Mouse (Mus musculus): Measurements from ENCODE around the gene Tmem236.

Gene Tmem236

GRCm38 (mm10) chr2:14174334-14174733, at the start of gene Tmem236:
Tmem236 (plus strand) TSS chr2:14174523.
- DNase-seq (ENCODE audit: low read depth in 2 of 2, low spot score in 2 of 2): no peak

- no peak for DNase-seq (ENCODE audit: low read depth in 2 of 2, low spot score in 2 of 2)
Measured at GRCm38 (mm10) chr2:14126387-14126786, 47.9 kb upstream of the Tmem236 start.

- no peak for DNase-seq (ENCODE audit: low read depth in 2 of 2, low spot score in 2 of 2)
Measured at GRCm38 (mm10) chr2:14127629-14128028, 46.7 kb upstream of the Tmem236 start.

- peak; percentile 12 to 25 for DNase-seq (ENCODE audit: low read depth in 2 of 2, low spot score in 2 of 2)
Measured at GRCm38 (mm10) chr2:14130641-14131339, 43.5 kb upstream of the Tmem236 start.

DNA sequence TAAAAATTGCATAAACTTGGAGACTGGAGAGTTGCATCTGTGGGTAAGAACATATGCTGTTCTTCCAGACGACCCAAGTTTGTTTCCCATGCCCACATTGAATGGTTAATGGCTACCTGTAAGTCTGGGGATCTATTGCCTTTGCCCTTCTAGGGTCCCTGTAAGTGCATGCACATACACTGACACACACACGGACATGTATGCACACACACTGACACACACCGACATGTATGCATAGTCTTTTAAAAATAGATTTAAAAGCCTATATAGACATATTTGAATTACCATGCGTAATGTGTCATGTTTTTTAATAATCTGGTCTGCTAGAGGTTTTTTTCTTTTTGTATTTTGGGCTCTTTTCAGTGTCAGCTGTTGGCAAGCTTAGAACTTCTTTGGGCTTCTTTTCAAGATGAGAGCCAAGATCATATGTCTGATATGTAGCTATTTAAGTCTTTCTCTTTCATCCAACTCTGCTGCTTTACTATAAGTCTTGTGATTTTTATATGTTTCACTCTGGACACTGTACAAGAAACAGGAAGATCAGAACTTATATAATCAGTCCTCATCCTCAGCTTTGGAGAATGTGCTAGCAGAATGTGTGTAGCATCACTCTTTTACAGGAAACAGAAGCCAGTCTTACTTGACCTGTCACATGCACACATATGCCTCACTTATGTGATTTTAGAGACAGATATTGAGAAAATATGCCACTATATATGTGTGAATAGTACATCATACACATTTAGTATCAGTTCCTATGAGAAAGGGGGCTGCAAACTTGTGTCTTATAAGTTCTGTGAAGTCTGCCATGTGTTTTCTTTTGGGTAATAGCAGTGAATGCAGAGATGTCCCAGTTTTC, 41.6 kb upstream of the Tmem236 start:
- no peak for DNase-seq (ENCODE audit: low read depth in 2 of 2, low spot score in 2 of 2)

DNA sequence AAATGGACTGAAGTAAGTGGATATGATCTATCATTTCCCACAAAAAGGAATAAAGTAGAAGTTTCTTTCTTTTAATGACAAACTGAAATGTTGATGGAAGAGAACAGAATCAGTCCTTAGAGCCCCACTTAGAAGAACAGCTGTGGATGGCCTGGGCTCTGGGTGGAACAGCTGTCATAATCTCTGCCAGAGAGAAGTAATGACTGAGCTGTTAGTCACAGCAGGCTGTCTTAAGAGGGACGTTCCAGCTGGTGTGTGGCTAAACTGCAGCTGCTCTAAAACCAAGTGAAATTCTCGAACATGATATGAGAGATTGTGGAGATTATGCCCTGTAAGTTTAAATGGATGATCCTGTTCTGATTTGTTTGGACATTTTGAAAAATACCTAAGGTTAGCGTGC, 37.4 kb upstream of the Tmem236 start:
- DNase-seq (ENCODE audit: low read depth in 2 of 2, low spot score in 2 of 2): no peak

- no peak for DNase-seq (ENCODE audit: low read depth in 2 of 2, low spot score in 2 of 2)
Measured at GRCm38 (mm10) chr2:14139590-14139989, 34.7 kb upstream of the Tmem236 start.

DNA sequence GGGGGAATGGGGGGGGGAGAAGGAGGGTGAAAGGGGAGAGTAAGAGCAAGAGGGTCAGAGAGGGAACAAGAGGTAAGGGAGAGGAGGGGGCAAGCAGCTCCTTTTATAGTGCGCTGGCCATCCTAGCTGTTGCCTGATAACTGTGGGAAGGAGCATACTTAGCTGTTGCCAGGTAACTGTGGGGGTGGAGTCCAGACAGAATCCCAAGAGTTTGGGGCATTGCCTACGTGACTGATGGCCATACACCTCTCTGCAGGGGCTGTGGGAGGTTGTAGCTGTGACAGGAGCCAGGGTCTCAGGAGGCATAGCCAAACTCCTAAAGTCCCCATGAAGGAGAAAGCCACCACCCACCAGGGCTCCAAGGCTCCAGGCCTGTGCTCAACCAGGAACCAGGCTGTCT, 34.3 kb upstream of the Tmem236 start:
- no peak for DNase-seq (ENCODE audit: low read depth in 2 of 2, low spot score in 2 of 2)

- no peak for DNase-seq (ENCODE audit: low read depth in 2 of 2, low spot score in 2 of 2)
Measured at GRCm38 (mm10) chr2:14145311-14145710, 29.0 kb upstream of the Tmem236 start.

DNA sequence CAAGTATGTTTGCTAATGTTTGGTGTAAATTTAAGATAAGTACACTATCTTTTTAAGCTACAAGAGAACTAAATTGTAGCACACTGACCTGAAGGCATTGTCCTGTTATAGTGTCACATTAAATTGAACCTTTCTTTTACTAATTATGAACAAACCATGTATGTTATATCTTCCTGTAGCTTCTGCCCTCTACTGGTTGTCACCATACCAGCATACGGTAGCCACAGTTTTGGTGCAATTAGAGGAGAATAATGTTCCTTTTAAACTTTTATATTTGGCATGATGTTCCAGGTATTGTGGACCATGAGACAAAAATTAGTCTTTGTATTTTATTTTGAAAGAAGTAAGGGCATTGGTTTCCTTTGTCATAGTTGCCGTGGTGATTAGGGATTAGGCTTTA, 27.4 kb upstream of the Tmem236 start:
- DNase-seq (ENCODE audit: low read depth in 2 of 2, low spot score in 2 of 2): no peak

- no peak for DNase-seq (ENCODE audit: low read depth in 2 of 2, low spot score in 2 of 2)
Measured at GRCm38 (mm10) chr2:14150829-14151228, 23.5 kb upstream of the Tmem236 start.

GRCm38 (mm10) chr2:14151854-14152253, 22.5 kb upstream of the Tmem236 start:
- DNase-seq (ENCODE audit: low read depth in 2 of 2, low spot score in 2 of 2): no peak

DNA sequence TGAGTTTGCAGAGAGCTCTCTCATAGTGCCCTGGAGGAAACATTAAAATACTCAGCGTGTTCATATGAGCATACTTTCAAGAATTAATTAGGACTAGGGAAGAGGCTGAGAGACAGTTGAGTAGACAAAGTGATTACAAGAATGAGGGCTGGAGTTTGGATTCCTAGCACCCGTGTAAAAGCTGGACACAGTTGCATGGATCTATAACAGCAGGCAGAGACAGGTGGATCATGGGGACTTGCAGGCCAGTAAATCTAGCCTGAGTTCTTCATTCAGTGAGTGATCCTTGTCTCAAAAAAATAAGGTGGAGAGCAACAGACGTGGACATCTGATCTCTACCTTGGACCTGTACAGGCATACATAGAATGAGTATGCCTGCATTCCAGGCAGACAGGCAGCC, 15.3 kb upstream of the Tmem236 start:
- no peak for DNase-seq (ENCODE audit: low read depth in 2 of 2, low spot score in 2 of 2)

DNA sequence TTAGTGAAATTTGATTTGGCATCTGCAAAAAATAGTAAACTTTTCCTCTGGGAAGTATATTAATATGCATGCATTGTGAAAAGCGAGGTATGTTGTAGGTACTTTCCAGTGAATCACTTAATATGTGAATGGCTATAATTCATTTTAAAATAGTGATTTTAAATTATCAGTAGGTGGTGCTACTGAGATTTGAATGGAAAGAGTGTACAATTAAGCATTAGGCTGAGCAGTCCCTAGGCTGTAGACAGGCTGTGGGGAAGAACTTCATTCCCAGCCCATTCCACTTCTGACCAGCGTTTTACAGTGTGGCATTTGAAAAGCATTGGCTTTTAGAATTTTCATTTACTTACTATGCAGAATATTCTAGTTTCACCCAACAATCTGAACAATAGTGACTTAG, 14.6 kb upstream of the Tmem236 start:
- DNase-seq (ENCODE audit: low read depth in 2 of 2, low spot score in 2 of 2): no peak

- no peak for DNase-seq (ENCODE audit: low read depth in 2 of 2, low spot score in 2 of 2)
Measured at GRCm38 (mm10) chr2:14164459-14165030, 9.8 kb upstream of the Tmem236 start.

DNA sequence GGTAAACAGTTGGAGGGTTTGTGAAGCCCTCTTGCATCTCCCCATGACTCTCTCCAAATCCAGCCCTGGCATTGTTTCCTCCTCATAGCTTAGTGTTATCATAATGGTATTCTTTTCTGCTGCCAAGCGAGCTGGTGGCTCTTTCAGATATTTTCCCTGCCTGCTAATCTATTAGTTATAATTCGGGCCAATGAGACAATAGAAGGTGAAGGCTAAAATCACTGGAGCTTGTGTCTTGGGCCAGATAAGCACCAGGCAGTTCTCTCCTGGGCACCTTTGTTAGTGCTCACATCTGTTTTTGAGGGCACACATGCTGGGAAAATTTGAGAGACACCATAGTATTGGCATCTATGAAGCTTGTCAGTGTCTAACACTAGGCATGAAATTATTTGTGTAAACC, 9.3 kb upstream of the Tmem236 start:
- no peak for DNase-seq (ENCODE audit: low read depth in 2 of 2, low spot score in 2 of 2)

DNA sequence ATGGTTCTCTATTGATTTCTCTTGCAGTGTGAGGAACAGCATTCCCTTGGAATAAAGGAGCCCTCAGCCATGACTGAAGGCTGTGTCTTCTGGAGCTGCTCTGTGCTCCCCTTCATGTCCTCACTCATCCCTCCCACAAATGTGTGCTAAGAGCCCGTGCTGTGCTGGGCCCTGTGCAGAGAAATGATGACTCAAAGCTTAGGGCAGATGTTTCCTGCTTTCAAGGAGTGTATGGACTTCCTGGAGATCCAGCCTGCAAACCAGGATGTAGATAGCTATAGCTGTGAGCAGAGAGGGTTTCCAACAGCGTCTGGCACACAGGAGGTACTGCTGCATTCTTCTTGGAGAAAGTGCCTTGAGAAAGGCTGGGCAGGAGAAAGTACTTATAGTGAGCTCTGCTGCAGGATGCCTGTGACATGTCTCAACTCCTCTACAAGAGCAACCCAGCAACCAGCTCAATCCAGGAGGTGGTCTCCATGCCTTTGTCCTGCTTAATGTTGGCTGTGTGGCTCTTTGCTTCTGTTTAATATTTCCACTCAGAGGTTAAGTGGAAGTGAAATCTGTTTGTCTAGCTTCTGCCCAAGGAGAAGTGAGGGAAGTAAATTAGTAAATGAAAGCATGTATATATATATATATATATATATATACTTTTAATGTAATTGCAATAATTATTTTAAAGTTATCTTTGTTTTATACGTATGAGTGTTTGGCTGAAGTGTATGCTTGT, 8.5 kb upstream of the Tmem236 start:
- DNase-seq (ENCODE audit: low read depth in 2 of 2, low spot score in 2 of 2): no peak

GRCm38 (mm10) chr2:14167721-14168120, 6.6 kb upstream of the Tmem236 start:
- no peak for DNase-seq (ENCODE audit: low read depth in 2 of 2, low spot score in 2 of 2)

DNA sequence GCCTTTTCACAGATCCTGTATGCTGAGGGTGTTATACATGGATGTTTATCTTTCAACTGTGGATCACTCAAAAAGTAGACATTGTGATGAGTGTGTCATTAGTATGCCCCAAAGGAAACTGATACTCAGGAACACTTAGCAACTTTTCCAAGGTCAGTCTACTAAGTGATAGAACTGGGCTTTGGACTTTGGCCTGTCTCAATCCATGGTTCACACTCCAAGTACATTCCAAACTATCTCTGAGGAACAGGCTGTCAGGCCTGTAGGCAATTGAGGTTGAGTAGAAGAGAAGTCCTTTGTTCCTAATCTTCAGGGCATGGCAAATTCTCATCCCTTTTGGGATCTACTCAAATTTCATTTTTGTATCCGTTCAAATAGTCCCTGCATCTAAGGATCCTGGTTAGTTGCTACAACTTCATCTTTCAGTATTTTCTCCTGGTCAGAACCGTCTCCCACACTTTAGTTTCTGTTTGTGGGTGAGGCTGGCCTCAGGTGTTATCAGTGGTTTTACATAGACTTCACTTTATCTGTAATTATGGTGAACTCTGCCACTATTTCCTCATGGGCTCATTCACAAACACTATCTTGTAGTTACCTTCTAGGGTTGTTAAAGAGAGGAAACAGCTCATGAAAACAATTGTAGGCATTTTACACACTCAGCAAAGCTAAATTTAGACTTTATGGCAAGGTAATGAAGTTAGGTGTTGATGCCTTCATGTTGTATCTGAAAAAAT, 2.3 kb downstream of the Tmem236 start:
- no peak for DNase-seq (ENCODE audit: low read depth in 2 of 2, low spot score in 2 of 2)

- no peak for DNase-seq (ENCODE audit: low read depth in 2 of 2, low spot score in 2 of 2)
Measured at GRCm38 (mm10) chr2:14184375-14184774, 10.1 kb downstream of the Tmem236 start.

- no peak for DNase-seq (ENCODE audit: low read depth in 2 of 2, low spot score in 2 of 2)
Measured at GRCm38 (mm10) chr2:14190684-14191083, 16.4 kb downstream of the Tmem236 start.

All from CD8-positive naive resting alpha-beta T cell, adult 2 months (primary cell).